Mouse (Mus musculus) heart, postnatal 14 days (tissue): ENCODE data around the gene Adamts17. TPM values are rescaled to one million over a fixed set of nuclear protein-coding genes. Genes with fewer than 3 reads are reported as not detected.

Experiments
- DNase-seq, 2 experiments: peaks; one replicate each; pipeline ENCODE4 v3.0.0; 2021 to 2022
- intact Hi-C: fragments of 180-260 bp; cut with DNase I; formaldehyde crosslinking; loops from one replicate; pipeline ENCODE4 v1.15.1; 2025
- total RNA-seq, 2 experiments: library from RNA; stranded (reverse); gene quantifications; 2 replicates each; pipeline ENCODE4 v1.2.3; 2021

The Adamts17 gene
- total RNA-seq, 2 experiments from 2014 or later: 11.7 to 12.8 TPM

DNA sequence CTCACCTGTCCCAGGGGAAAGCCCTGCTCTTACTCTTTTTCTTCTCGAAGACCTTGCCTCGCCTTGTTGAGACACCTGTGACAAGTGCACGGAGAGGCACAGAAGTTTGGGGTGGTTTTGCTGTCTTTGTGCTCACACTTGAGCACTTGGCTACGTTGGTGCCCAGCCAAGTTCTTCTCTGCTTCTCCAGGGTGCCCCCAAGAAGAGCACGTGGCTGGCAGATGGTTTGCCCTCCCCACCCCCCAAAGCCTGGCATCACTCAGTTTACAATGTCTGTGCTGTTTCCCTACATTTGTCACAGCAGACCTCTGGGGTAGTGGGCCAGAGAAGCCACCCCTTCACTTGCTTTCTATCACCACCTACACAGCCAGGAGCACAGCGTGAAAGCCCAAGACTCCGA lies 1.6 kb downstream of the Adamts17 start:
- DNase-seq: no peak
- intact Hi-C loops: loop anchor here (5.0 kb wide), 3 partner anchors 131 to 211 kb away; no protein-coding TSS in a partner anchor

DNA sequence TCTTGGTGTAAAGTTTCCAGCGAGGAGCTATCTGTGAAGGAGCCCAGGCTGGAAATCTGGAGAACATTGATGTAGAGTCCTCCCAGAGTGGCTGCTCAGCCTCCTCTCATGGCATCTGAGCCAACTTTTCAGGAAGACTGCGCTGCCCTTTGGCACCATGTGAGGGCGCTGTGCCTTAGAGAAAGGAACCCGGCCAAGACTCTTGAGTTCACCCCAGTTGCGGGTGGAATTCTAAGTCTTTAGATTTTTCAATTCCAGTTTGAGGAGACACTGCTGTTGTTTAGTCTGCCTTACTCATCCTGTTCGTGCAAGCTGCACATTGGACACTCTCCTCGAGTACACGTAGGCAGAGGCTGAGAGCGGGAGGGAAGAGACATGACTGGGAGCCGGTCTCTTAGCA lies 2.5 kb downstream of the Adamts17 start:
- DNase-seq: peak; percentile 81 to 91
- intact Hi-C loops: loop anchor here (2.0 to 5.0 kb wide), 4 partner anchors 130 to 357 kb away; no protein-coding TSS in a partner anchor

DNA sequence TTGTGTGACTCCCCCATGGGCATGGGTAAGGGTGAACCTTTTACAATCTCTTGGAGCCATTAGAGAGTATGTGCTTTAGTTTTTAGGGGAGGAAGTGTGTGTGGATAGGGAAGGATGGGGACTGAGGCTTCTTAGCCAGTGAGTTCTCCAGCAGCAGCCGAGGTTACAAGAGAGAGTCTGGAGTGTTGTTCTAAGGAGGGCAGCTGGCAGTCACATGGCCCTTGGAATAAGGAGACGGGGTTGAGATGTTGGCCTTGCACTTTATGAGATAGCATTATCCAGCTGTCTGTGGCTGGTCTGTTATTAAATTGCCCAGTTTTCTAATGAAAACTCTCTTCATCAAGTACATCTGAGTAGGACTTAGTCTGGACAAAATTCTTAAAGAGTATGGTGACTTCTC lies 4.3 kb downstream of the Adamts17 start:
- intact Hi-C loops: loop anchor here (2.0 to 5.0 kb wide), 4 partner anchors 128 to 355 kb away; no protein-coding TSS in a partner anchor
- no peak for DNase-seq

DNA sequence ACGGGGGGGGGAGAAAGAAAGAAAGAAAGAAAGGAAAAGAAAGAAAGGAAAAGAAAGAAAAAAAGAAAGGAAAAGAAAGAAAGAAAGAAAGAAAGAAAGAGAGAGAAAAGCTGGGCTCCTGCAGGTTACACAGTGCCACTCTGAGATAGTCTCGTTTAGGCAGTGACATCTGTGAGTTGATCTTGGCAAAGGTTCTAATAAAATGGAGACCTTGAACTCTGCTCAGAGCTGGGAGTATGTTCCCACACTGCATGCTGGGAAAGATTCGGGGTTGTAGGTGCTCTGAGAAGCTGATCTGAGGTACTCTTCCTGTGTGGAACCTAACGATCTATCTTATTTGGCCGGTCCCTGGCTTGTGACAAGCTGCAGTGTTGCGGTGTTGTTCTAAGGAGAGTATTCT lies 7.0 kb downstream of the Adamts17 start:
- DNase-seq: no peak
- intact Hi-C loops: no loop called here

DNA sequence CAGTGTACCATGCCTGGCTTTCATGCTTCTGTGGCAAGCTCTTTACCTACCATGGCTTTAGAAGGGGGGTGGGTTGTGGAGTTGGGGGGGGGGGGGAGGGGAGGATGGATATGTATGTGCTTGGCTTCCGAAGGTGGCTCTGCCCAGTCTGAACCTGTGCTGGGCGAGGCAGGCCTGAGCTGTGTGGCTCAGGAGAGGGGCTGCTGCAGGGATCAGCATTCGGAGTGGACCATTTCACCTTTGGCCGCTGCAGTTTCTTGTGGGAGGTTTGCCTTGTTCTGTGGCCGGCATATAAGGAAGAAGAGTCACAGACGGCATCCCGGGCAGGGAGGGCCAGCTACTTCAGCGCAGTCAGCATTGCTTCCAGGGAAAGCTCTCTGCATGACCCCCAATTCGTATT lies 7.8 kb downstream of the Adamts17 start:
- intact Hi-C loops: no loop called here
- DNase-seq: no peak

DNA sequence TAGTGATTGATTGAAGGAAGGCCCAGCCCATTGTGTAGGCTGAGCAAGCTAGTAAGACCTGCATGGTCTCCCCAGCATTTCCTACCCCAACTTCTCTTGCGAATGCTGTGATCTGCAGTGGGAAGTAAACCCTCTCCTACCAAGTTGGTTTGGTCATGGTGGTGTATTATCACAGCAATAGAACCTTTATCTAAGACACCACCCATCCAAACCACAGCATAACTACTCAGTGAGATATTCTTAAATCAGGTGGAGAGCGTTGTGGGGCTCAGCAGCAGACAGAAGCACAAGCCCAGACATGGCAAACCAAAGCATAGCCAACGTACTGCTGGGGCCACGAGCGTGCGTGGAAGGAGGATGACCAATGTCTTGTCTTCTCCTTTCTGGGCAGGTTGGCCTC lies 9.8 kb downstream of the Adamts17 start:
- no peak for DNase-seq
- intact Hi-C loops: no loop called here

DNA sequence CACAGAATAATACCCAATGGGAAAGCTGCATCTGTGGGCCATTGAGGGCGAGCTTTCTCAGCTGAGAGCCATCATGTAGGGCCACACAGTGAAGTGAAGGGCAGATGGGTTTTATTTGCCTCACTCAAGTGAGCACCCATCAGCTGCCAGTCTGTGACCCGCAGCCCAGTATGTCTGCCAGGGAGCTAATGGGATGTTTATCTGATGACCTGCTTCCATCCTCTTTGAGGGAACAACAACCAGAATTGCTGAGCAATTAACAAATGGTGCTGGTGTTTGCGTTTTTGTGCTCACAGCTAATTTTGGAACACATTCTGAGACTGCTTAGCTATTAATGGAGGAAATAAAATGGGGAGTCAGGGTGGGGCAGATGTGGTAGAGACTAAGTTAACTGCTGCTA lies 12.6 kb downstream of the Adamts17 start:
- DNase-seq: no peak
- intact Hi-C loops: no loop called here

DNA sequence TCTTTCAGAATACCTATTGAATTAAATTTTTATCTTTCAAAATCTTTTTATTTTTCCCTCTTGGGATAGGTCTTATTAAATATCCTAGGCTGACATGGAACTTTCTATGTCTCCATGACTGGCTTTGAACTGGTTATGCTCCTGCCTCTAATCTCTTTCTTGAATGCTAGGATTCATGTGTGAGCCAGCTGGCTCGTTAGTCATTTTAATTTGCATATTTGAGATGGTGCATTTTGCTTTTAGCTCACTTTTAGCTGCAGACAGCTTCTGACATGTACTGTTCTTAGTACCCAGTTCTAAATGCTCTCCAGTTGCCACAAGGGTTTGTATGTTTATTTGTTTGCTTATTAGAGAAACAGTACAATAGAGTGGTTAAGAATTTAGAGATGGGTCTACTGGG lies 18.1 kb downstream of the Adamts17 start:
- DNase-seq: no peak
- intact Hi-C loops: no loop called here

DNA sequence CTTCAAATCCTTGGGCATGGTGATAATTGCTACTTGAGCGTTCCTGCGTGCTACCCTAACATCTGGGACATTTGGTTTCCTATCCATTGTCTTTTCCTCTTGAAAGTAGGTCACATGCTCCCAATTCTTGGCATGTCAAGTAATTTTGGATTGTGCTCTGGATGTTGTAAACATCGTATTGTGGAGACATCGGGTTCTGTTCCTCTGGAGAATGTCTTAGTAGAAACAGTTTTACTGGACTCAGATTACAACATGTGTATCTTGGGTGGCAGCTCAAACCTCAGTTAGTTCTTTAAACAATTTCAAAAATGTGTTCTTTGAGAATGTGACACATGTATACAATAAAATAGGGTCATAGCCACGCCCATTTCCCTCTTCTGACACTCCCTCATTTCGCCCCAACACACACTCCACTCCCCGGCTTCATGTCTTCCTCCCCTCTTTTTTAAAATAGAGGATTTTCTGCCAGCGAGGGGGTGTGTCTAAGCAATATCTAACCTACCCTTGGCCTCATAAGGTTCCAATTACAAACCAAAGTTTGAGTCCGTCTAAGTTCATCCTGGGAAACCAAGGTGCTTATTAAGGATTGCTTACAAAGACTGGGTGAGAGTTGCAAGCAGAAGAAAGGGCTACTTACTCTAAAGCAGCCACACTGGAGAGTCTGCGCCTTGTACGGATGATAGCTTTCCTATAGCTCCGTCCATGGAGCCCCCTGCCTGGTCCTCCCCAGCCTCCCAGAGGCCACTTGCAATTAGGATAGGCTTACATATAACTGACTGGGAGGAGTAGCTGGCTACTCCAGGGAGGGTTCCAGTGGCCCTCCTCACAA lies 18.9 kb downstream of the Adamts17 start:
- intact Hi-C loops: no loop called here
- no peak for DNase-seq

DNA sequence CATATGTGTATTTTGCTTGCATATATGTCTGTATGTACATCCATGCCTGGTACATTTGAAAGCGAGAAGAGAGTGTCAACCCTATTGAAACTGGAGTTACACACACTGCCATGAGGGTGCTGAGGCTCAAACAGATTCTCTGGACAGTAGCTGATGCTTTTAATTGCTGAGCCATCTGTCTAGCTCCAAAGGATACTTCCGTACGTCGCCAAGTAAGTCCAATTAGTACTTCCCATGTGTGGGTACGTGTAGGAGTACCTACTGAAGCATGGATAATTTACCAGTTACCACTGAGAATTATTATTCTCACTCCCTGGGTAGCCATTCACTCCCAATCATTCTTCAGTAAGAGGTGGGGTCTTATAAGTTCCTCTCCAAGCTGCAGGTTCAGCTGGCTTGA lies 19.7 kb downstream of the Adamts17 start:
- DNase-seq: no peak
- intact Hi-C loops: no loop called here

DNA sequence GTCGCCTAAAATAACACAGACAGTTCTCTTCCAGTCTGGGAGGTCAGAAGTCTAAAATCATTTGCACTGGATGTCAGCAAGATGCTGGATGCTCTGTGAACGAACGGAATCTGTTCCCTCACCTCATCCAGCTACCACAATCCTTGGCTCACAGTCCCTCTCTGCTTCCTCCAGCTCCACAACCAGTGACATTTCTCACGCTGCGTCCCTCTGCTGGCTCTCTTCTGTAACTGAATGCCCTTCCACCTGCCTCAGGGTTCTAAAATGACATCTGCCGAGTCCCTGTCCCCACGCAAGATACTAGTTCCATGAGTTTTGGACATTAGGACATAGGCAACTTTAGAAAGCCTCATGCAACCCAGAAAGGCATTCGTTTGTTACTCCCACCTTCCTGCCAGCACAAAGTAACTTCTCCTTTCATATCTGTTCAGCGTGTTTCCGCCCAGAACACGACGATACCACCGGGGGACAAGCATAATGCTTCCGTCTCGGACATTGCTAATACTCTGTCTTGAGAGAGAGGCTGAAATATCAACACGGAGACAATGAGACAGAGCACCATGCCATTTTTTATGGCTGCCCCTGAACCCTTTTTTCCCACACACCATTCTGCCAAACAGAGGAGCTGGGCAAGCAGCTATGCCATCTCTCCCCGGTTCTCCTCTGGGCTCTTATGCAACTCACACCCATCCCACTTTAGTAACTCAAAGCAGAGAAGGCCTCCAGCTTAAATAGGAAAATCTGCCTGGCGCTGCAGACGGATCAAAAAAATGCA lies 27.6 kb downstream of the Adamts17 start:
- DNase-seq: no peak

DNA sequence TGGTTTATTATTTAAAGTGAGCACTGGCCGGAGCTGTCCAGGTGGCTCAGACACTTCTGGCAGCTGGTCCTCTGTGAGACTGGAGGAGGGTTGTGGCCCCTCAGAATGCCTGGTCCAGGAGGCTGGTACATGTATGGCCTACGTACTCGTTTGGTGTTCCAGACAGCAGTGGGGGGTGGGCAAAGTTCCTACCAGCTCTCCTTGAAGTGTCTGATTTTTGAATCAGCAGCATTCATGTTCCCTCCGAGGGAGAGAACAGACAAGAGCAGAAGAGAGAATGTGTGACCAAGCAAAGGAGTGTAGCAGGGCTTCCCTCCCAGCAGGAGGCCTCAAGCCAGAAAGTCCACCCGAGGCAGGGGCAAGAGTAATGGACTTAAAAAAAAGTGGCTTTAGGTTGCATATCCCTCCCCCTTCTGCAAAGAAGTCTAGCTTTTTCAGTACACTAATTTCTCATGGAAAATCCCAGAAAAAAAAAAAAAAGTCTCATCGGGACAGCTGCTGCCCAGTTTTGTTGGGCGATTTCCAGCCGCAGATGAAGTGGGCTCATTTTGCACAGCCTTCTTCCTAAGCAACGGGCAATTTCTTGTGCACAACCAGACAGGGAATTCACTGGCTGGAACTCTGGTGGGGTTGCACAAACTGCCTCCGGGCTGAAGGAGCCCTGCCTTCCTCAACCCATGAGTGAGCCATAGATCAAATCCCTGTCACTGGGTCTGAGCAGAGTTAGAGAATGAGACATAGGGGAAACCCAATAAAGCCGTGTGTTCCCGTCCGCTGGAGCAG lies 28.4 kb downstream of the Adamts17 start:
- intact Hi-C loops: no loop called here
- DNase-seq: peak; percentile 17 to 27

More for the DNA sequence above, 27.6 kb downstream of the Adamts17 start:
- intact Hi-C loops: no loop called here

DNA sequence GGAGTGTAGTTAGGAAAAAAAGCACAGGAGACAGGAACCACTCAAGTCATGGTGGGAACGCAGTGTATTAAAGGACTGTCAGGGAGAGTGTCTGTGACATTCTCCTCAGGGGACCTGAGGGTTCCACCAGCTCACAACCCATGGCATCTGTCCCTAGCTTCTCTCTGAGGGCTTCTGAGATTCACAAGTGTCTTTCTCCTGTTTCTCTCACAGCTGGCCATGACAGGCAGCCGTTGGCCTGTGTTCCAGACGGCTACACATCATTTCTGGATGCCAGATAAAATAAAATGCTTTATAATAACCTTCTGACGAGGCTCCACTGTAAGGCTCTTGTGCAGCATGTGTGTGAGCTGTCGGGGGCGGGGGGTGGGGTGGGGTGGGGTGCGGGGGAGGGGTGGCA lies 32.0 kb downstream of the Adamts17 start:
- intact Hi-C loops: no loop called here
- DNase-seq: peak in 1 of 2 experiments; percentile 19

DNA sequence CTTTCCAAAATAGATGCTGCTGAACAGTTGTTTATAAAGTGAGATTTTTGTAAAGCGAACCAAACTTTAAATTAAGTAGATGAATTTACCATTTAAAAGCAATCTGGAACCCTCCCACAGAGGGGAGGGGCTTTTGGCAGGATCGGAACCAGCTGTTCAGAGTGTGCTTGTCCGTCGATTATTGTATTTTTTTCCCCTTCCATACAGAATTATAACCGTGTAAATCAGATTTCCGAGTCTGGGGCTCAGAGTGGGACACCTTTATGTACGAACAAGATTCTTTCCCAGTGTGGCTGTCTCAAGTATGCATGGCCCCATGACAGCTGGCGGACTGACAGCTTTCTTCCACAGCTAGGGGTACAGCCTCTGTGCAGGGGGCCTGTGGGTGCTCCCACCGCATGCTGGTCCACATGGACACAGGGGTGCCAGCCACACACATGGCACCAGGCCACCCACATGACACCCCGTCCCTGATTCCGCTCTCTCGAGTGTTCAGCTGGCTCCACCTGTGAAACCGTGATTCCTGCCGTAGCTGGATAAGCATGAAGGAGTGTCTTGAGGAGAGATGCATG lies 32.5 kb downstream of the Adamts17 start:
- DNase-seq: peak; percentile 16 to 32
- intact Hi-C loops: no loop called here

DNA sequence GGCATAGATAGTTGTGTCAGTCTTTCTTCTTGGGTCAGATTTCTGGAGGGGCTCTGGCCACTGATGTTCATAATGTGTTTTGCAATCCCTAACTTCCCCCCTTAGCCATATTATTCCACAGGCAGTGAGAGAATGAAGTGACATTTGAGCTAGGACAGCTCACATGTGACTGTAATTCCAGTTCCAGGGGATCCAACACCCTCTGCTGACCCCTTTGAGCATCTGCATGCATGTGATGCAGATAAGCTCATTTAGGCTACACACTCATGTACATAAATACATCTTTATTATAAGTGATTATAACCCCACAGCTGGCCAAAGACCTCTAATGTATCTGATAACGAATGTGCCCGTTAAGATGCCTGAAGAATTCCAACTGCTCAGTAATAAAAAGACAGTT lies 33.7 kb downstream of the Adamts17 start:
- intact Hi-C loops: no loop called here
- DNase-seq: no peak

DNA sequence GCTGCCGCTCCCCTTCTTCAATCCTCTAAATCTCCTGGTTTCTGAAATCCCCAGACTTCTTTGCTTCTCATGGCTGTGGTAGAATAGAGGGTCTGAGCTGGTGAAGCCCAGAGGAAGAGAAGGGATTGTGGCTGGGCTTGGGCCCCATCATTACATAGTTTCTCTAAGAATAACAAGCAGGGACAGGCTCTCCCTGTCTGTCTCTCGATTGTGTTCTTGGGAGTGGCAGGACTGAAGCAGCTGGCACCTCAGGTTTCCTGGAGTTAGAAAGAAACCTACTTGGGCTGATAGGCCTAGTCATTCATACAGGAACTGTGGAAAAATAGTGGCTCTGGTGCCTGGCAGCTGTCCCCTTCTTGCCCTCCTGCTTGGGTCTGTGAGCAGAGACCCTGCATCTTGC lies 51.9 kb downstream of the Adamts17 start:
- intact Hi-C loops: no loop called here
- DNase-seq: no peak

DNA sequence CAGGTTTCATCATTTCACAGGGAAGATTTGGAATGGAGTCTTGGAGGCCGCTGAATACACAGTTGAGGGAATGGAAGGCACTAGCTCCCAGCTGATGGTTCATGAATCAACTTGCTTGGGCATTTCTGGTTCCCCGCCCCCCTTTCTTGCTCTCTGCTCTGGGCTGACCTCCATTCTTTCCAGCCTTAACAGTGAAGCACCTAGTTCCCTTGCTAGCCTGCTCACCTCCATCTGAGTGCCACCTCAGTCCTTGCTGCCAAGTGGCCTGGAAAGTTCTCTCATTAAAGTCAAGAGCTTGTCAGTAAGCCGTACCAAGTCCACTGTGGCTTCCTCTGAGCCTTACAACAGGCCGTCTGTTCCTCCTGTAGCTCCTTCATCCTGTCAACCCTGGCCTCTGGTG lies 52.6 kb downstream of the Adamts17 start:
- DNase-seq: no peak
- intact Hi-C loops: no loop called here

DNA sequence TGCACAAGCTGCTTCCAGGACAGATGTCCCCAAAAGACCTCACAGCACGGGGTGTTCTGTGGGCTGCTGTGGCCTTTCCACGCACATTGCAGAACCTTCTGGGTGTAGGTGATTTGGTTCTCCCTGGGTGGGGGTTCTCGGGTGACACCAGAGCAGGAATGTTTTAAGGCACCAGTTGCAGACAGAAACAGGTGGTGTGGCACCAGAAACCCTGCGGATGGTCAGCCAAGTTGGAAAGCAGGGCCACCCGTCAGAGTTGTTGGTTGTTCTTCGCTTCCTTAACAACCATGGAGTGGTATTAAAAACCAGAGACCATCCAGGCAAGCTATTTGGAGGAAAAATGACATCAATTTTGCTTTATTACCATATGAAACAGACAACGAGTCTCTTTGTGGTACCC lies 62.8 kb downstream of the Adamts17 start:
- intact Hi-C loops: no loop called here
- no peak for DNase-seq

DNA sequence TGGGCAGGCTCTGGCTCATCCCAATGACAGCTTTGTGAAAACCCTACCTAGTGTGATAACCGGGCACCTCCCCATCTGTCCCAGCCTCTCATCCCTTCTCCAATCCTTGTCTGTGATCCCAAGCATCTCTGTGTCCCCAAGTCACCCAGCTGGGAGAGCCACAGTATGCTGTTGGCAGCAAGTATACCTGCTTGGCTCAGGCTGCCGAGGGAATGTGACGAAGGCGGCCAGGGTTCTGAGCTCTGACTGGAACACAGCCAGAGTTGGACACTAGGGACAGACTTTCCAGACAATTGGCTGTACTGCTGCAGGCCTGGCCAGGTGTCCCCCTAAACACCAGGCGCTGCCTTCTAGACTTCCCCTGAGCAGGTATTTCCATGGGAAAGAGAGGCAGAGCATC lies 63.5 kb downstream of the Adamts17 start:
- DNase-seq: peak; percentile 72 to 82
- intact Hi-C loops: no loop called here

DNA sequence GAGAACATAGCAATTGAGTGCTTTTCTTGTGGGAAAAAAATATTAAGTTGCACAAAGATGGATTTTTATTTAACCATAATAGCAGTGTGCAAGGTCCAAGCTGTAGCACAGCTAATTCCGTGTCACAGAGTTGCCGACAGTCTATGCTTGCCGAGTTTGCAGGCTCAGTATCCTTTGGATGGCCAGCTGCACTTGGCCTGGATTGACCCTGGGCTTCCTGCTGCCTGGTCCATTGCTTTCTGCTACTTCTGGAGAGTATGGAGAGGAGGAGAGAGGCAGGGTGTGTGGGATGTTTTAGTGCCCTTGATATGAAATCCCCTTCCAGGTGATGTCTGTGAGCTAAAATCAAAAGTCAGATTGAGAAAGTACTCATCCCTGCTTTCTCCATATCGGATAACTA lies 66.4 kb downstream of the Adamts17 start:
- intact Hi-C loops: no loop called here
- peak; percentile 8 to 23 for DNase-seq

DNA sequence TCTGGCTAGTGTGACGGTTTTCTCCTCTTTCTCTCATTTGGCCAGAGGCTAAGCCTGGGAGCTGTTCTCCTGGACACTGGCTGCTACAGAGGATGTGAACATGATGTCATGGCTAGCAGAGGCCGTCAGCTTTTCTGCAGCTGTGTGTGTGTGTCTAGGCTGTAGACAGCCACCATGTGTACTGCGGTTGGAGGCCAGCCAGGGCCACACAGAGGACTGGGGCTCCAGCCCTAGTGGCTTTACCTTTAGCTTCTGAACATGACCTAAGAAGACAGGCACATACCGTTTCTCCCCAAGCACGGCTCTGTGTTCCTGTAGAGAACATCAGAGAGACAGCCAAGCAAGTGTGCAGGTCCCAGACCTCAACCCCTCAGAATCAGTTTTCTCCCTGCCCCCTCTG lies 73.3 kb downstream of the Adamts17 start:
- intact Hi-C loops: no loop called here
- peak; percentile 74 to 76 for DNase-seq
